Mouse (Mus musculus): ENCODE data around the gene Arsk.

The Arsk gene

GRCm38 (mm10) chr13:76098493-76099303 is at the start of gene Arsk, which contains the start of gene Ttc37:
Gene Arsk, minus strand, starts transcription at chr13:76098660.
Gene Ttc37, plus strand, starts transcription at chr13:76098734.
- DNase-seq (ENCODE audit: inconsistent ontology term): peak; percentile 90

- DNase-seq (ENCODE audit: inconsistent ontology term): no peak
Measured at GRCm38 (mm10) chr13:76141117-76141808, 42.8 kb upstream of the Arsk start.

- DNase-seq (ENCODE audit: inconsistent ontology term): no peak
Measured at GRCm38 (mm10) chr13:76138862-76139261, 40.4 kb upstream of the Arsk start.

GRCm38 (mm10) chr13:76132415-76132814 is 34.0 kb upstream of the Arsk start:
- DNase-seq (ENCODE audit: inconsistent ontology term): no peak

GRCm38 (mm10) chr13:76128799-76129198 is 30.3 kb upstream of the Arsk start:
- DNase-seq (ENCODE audit: inconsistent ontology term): no peak

- no peak for DNase-seq (ENCODE audit: inconsistent ontology term)
Measured at GRCm38 (mm10) chr13:76109069-76109824, 10.8 kb upstream of the Arsk start.

- DNase-seq (ENCODE audit: inconsistent ontology term): peak; percentile 6
Measured at GRCm38 (mm10) chr13:76101989-76102388, 3.5 kb upstream of the Arsk start.

- DNase-seq (ENCODE audit: inconsistent ontology term): no peak
Measured at GRCm38 (mm10) chr13:76098116-76098492, 356 bp downstream of the Arsk start.

- DNase-seq (ENCODE audit: inconsistent ontology term): no peak
Measured at GRCm38 (mm10) chr13:76074323-76074722, 24.1 kb downstream of the Arsk start.

- no peak for DNase-seq (ENCODE audit: inconsistent ontology term)
Measured at GRCm38 (mm10) chr13:76064363-76064945, 34.0 kb downstream of the Arsk start.

GRCm38 (mm10) chr13:76063548-76063947 is 34.9 kb downstream of the Arsk start:
- DNase-seq (ENCODE audit: inconsistent ontology term): no peak

GRCm38 (mm10) chr13:76062569-76062968 is 35.9 kb downstream of the Arsk start:
- peak; percentile 27 for DNase-seq (ENCODE audit: inconsistent ontology term)

- DNase-seq (ENCODE audit: inconsistent ontology term): peak; percentile 28
Measured at GRCm38 (mm10) chr13:76062126-76062525, 36.3 kb downstream of the Arsk start.

GRCm38 (mm10) chr13:76059591-76059990 is 38.9 kb downstream of the Arsk start:
- DNase-seq (ENCODE audit: inconsistent ontology term): no peak

- no peak for DNase-seq (ENCODE audit: inconsistent ontology term)
Measured at GRCm38 (mm10) chr13:76057267-76058069, 41.0 kb downstream of the Arsk start.

- no peak for DNase-seq (ENCODE audit: inconsistent ontology term)
Measured at GRCm38 (mm10) chr13:76056896-76057266, 41.6 kb downstream of the Arsk start, which contains the start of gene Gpr150. Gene Gpr150, minus strand, starts transcription at chr13:76056996.

- DNase-seq (ENCODE audit: inconsistent ontology term): peak; percentile 87
Measured at GRCm38 (mm10) chr13:76056261-76056724, 42.2 kb downstream of the Arsk start.

GRCm38 (mm10) chr13:76055391-76056232 is 42.8 kb downstream of the Arsk start:
- DNase-seq (ENCODE audit: inconsistent ontology term): no peak

- DNase-seq (ENCODE audit: inconsistent ontology term): no peak
Measured at GRCm38 (mm10) chr13:76044971-76045370, 53.5 kb downstream of the Arsk start.

- DNase-seq (ENCODE audit: inconsistent ontology term): no peak
Measured at GRCm38 (mm10) chr13:76042455-76042854, 56.0 kb downstream of the Arsk start.
